Mouse (Mus musculus): ENCODE results near the gene Zfp574. TPM values are rescaled to one million over a fixed set of nuclear protein-coding genes. Genes with fewer than 3 reads are reported as not detected.
A peak's percentile ranks its signal among the peaks of the same experiment; 100 is the strongest.

Gene Zfp574
- polyA plus RNA-seq, 1 experiment from 2014 or later: 15.7 TPM

DNA sequence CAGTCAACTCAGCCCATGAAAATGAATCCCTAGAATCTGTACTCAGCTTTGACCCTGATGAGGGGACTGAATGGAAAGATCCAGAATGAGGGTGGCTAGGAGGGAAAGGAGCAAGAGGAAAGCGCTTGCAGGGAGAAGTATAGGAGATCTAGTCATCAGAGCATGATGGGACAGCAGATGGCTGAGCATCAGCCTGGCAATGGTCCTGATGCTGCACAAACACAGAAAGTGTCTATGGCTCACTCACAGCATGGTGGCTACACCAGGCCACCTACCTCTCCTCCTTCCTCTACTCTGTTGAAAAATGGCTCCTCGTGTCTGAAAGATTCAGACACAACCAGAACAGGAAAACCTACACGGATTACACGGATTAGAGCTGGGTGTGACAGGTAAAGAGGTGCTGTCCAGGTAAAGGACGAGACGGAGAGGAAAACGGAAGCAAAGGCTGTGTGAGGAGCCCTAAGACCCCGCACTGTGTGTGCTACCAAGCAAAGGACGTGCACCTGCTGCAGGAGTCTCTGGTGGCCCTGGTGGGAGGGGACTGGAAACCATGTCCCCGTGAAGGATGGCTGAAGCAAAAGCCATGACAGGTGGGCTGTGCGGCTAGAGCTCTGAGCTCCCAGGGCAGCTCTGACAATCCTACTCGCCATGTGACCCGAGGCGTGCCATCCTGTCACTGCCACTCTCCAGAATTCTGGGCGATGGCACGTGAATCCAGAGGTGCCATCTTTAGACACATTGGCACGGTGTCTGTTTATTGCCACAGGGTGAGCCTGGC is 40.0 kb downstream of the Zfp574 start:
- Histone ChIP-seq H3K9ac (ENCODE audit: low read depth, low read length) (no peak overlapping the region), H3K4me1 (ENCODE audit: control insufficient read depth, insufficient read depth, low read length) (peaks cover 5% of the 10 kb centered on the region), H3K27me3 (ENCODE audit: control insufficient read depth, insufficient read depth, low read length) (peaks cover 12% of the 10 kb centered on the region), H3K9me3 (replicated peaks; ENCODE audit: control insufficient read depth, low read length) (no peaks in the 10 kb centered on the region), H3K36me3 (ENCODE audit: control insufficient read depth, insufficient read depth, low read length) (no peaks in the 10 kb centered on the region), H3K27ac (ENCODE audit: low read depth, low read length) (no peak overlapping the region), H3K4me3 (ENCODE audit: low read depth, low read length) (no peak overlapping the region), H3K4me2 (no peak overlapping the region)
- 83% methylated on average over 17 of the region's 17 CpGs for WGBS (ENCODE audit: insufficient replicate concordance)
- no peak for ATAC-seq (replicated peaks; ENCODE audit: insufficient number of reproducible peaks, low FRiP score, low TSS enrichment)

DNA sequence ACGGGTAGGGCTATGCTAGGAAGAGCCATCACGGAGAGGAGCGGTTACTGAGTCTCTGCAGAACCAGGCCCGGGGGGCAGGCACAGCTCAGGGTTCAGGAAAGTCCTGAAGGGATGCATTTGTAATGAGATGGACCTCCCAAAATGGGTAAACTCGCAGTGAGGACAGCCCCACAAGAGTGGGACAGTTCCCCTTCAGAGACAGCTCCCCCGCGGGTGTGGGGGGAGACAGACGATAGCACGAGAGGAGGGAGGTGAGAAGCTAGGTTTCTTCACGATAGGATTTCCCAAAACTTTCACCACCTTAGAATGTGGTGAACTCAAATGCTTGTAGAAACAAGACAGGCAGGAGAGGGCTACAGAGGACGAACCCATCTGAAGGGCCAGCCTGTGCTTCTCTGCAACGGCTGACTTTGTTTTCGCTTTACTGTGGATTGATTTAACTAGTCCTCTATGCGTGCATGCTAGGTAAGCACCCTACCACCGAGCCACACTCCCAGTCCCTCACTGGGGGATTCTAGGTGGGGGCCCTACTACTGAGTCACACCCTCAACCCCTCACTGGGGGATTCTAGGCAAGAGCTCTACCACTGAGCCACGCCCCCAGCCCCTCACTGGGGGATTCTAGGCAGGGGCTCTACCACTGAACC is 40.7 kb downstream of the Zfp574 start:
- no peak overlapping the region for H3K27ac ChIP-seq (ENCODE audit: low read depth, low read length)
- no peaks in the 10 kb centered on the region; the same call in 1 of the 2 replicates for H3K4me1 ChIP-seq (ENCODE audit: control insufficient read depth, insufficient read depth, low read length)
- no peak overlapping the region for H3K4me2 ChIP-seq
- no peaks in the 10 kb centered on the region for H3K9me3 ChIP-seq (replicated peaks; ENCODE audit: control insufficient read depth, low read length)
- no peaks in the 10 kb centered on the region for H3K36me3 ChIP-seq (ENCODE audit: control insufficient read depth, insufficient read depth, low read length)
- H3K4me3 ChIP-seq (ENCODE audit: low read depth, low read length): no peak overlapping the region
- no peak for ATAC-seq (replicated peaks; ENCODE audit: insufficient number of reproducible peaks, low FRiP score, low TSS enrichment)
- H3K9ac ChIP-seq (ENCODE audit: low read depth, low read length): no peak overlapping the region
- 78% methylated on average over 16 of the region's 16 CpGs for WGBS (ENCODE audit: insufficient replicate concordance)
- H3K27me3 ChIP-seq (ENCODE audit: control insufficient read depth, insufficient read depth, low read length): peaks cover 12% of the 10 kb centered on the region

DNA sequence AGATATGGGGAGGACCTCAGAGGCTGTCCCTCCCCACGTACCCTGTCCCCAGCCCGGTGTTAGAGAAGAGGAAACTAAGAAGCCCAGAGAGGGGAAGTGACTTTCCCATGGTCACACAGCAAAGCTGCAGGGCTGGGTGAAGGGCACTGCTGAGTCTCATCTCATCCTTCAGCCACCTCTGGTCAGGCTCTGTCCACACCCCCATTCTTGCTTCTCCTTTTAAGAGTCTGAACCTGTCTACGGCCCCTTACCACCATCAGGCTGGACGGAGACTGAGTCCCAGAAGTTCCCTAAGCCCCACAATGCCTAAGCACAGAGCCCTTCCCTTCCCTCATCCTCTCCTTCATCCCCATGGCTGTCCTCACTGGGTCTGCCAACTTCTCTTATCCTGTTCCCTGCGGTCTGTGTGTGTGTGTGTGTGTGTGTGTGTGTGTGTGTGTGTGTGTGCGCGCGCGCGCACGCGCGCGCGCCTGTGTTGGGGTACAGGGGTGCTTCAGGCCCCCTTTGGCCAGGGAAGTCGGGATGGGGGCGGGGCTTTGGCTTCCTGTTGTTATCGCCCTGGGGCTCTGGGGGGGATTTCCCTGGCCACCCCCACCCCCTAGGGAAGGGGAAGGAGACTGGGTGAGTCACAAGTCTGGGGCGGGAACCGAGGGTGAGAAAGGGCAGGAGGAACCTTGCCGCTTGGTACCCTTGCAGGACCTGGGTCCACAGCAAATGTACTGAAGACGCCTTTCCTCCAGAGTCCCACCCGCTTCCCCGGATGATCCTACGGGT is 47.9 kb downstream of the Zfp574 start:
- no peak for ATAC-seq (replicated peaks; ENCODE audit: insufficient number of reproducible peaks, low FRiP score, low TSS enrichment)
- no peaks in the 10 kb centered on the region for H3K36me3 ChIP-seq (ENCODE audit: control insufficient read depth, insufficient read depth, low read length)
- no peaks in the 10 kb centered on the region; the same call in 1 of the 2 replicates for H3K4me1 ChIP-seq (ENCODE audit: control insufficient read depth, insufficient read depth, low read length)
- peak overlapping the region; percentile 2; the same call in 1 of the 2 replicates for H3K4me2 ChIP-seq
- H3K9ac ChIP-seq (ENCODE audit: low read depth, low read length): no peak overlapping the region
- no peaks in the 10 kb centered on the region for H3K9me3 ChIP-seq (replicated peaks; ENCODE audit: control insufficient read depth, low read length)
- no peak overlapping the region for H3K27ac ChIP-seq (ENCODE audit: low read depth, low read length)
- 56% methylated on average over 19 of the region's 25 CpGs for WGBS (ENCODE audit: insufficient replicate concordance)
- peaks cover 2% of the 10 kb centered on the region for H3K27me3 ChIP-seq (ENCODE audit: control insufficient read depth, insufficient read depth, low read length)
- no peak overlapping the region for H3K4me3 ChIP-seq (ENCODE audit: low read depth, low read length)

DNA sequence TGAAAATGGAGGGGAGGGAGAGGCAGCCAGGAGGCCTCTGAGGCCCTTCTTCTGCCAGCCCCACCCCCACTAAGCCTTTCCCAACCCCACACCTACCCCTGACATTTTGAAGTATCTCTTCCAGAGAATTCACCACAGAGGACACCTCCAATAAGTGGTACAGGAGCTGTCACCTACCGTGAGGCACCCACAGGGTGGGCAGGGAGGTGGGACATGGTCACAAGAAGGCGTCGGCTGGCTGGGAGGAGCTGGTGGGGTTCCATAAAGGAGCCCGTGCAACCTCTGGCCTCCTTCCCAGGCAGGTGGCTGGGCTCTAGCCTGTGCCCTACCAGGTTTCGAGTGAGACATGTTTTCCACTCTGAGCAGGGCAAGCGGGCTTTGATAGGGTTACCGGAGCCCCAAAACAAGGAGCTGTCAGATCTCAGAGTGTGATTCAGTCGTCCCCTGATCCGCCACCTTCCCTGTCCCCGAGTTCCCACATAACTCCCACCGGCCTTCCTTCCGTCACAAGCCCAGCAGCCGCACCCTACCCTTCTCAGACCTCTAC is 48.9 kb downstream of the Zfp574 start:
- Histone ChIP-seq H3K4me1 (ENCODE audit: control insufficient read depth, insufficient read depth, low read length) (no peaks in the 10 kb centered on the region; the same call in 1 of the 2 replicates), H3K27ac (ENCODE audit: low read depth, low read length) (no peak overlapping the region), H3K9me3 (replicated peaks; ENCODE audit: control insufficient read depth, low read length) (no peaks in the 10 kb centered on the region), H3K27me3 (ENCODE audit: control insufficient read depth, insufficient read depth, low read length) (no peaks in the 10 kb centered on the region), H3K9ac (ENCODE audit: low read depth, low read length) (no peak overlapping the region), H3K4me2 (no peak overlapping the region), H3K4me3 (ENCODE audit: low read depth, low read length) (no peak overlapping the region), H3K36me3 (ENCODE audit: control insufficient read depth, insufficient read depth, low read length) (no peaks in the 10 kb centered on the region)
- whole genome bisulfite sequencing (ENCODE audit: insufficient replicate concordance): 52% methylated on average over 13 of the region's 13 CpGs
- ATAC-seq (replicated peaks; ENCODE audit: insufficient number of reproducible peaks, low FRiP score, low TSS enrichment): no peak

DNA sequence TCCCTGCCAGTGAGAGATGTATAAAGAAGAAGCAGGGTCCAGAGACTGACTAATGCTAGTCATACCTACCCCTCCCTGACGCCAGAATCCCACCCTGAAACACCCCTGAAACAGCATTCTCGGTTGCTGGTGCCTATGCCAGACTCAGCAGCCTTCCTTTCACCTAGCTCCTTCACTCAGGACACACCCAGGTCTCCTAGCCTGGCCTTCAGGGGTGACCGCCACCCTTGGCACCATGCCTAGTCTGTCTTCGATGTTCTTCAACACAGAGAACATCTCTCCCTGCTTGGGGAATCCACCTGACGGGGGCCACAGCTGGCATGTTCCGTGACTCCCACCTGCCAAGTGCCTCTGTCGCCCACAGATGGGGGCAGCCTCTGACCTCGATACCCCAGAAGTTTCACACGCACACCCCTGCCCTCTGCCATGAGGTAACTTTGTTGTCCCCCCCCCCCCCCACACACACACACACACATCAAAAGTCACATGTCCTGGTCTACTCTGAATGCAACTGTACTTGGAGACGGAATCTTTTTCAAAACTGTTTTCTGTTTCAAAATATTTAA is 53.4 kb downstream of the Zfp574 start:
- Histone ChIP-seq H3K9me3 (replicated peaks; ENCODE audit: control insufficient read depth, low read length) (no peaks in the 10 kb centered on the region), H3K4me2 (no peak overlapping the region), H3K4me3 (ENCODE audit: low read depth, low read length) (no peak overlapping the region), H3K9ac (ENCODE audit: low read depth, low read length) (no peak overlapping the region), H3K27me3 (ENCODE audit: control insufficient read depth, insufficient read depth, low read length) (peaks cover 9% of the 10 kb centered on the region), H3K36me3 (ENCODE audit: control insufficient read depth, insufficient read depth, low read length) (no peaks in the 10 kb centered on the region), H3K27ac (ENCODE audit: low read depth, low read length) (no peak overlapping the region), H3K4me1 (ENCODE audit: control insufficient read depth, insufficient read depth, low read length) (no peaks in the 10 kb centered on the region)
- WGBS (ENCODE audit: insufficient replicate concordance): 72% methylated on average over 10 of the region's 10 CpGs
- no peak for ATAC-seq (replicated peaks; ENCODE audit: insufficient number of reproducible peaks, low FRiP score, low TSS enrichment)

DNA sequence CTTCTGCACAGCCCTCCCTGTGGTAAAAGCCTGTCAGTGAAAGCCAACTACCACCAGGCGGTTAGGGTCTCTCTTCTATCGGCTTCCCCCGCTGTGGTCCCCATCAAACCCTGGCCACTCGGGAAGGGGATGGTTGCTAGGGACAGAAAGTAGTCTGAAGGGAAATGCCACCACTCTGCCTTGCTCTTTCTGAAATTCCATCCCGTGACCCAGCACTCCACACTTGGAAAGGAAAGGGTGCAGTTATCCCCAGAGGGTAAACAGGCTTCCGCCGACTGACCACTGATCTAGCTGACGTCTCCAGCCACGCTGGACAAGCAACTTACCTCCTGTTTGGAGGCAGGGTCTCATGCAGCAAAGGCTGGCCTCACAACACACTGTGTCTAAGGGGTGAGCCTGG is 55.6 kb downstream of the Zfp574 start:
- Histone ChIP-seq H3K9ac (ENCODE audit: low read depth, low read length) (no peak overlapping the region), H3K27ac (ENCODE audit: low read depth, low read length) (no peak overlapping the region), H3K4me3 (ENCODE audit: low read depth, low read length) (no peak overlapping the region), H3K9me3 (replicated peaks; ENCODE audit: control insufficient read depth, low read length) (no peaks in the 10 kb centered on the region), H3K4me1 (ENCODE audit: control insufficient read depth, insufficient read depth, low read length) (peaks cover 4% of the 10 kb centered on the region; the same call in 1 of the 2 replicates), H3K36me3 (ENCODE audit: control insufficient read depth, insufficient read depth, low read length) (no peaks in the 10 kb centered on the region), H3K27me3 (ENCODE audit: control insufficient read depth, insufficient read depth, low read length) (peaks cover 31% of the 10 kb centered on the region), H3K4me2 (no peak overlapping the region)
- WGBS (ENCODE audit: insufficient replicate concordance): 62% methylated on average over 9 of the region's 9 CpGs
- no peak for ATAC-seq (replicated peaks; ENCODE audit: insufficient number of reproducible peaks, low FRiP score, low TSS enrichment)

DNA sequence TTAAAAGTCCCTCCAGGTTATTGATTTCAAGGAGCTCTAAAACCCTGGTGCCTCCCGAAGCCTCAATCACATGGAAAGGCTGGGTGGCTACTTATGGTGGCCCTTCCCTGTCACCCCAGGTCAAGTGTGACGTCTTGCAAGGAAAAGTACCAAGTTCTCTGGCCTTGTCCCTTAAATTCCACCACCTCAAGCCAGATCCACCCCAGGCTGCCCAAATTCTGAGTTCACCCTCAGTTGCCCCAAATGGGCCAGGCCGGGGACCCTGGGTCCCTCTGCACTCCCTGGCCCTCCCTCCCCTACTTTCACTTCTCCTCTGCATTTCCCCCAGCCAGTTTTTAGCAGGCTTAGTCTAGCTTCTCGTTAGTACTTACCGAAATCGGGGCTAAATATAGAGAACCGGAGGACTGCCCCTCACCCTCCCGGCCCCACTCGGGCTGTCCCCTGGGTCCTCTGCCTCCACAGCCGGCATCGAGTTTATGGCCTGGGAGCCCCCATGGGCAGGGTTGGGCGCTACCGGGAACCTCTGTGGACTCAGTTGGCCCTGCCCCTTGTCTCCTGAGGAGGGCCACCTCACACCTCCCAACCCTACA is 57.1 kb downstream of the Zfp574 start:
- no peak overlapping the region for H3K27ac ChIP-seq (ENCODE audit: low read depth, low read length)
- no peak overlapping the region for H3K9ac ChIP-seq (ENCODE audit: low read depth, low read length)
- H3K4me2 ChIP-seq: no peak overlapping the region
- H3K27me3 ChIP-seq (ENCODE audit: control insufficient read depth, insufficient read depth, low read length): peaks cover 46% of the 10 kb centered on the region
- 46% methylated on average over 13 of the region's 13 CpGs for WGBS (ENCODE audit: insufficient replicate concordance)
- H3K9me3 ChIP-seq (replicated peaks; ENCODE audit: control insufficient read depth, low read length): no peaks in the 10 kb centered on the region
- ATAC-seq (replicated peaks; ENCODE audit: insufficient number of reproducible peaks, low FRiP score, low TSS enrichment): no peak
- no peak overlapping the region for H3K4me3 ChIP-seq (ENCODE audit: low read depth, low read length)
- peaks cover 4% of the 10 kb centered on the region; the same call in 1 of the 2 replicates for H3K4me1 ChIP-seq (ENCODE audit: control insufficient read depth, insufficient read depth, low read length)
- H3K36me3 ChIP-seq (ENCODE audit: control insufficient read depth, insufficient read depth, low read length): no peaks in the 10 kb centered on the region

DNA sequence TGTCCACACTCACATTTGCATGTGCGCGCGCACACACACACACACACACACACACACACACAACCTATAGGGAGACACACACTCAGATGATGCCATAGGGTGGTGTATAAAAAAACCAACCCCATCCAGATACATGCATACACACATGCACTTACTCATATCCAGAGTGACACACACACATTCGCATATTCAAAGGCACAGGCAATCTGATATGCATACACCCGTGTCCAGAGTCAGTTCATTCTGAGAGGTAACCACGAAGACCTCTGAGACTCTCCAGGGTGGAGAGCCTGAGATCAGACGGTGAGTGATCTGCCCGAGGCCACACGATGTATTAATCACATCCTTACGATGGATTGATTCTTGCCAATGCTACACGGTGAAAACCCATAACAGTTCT is 58.2 kb downstream of the Zfp574 start:
- H3K4me1 ChIP-seq (ENCODE audit: control insufficient read depth, insufficient read depth, low read length): peaks cover 4% of the 10 kb centered on the region; the same call in 1 of the 2 replicates
- H3K27ac ChIP-seq (ENCODE audit: low read depth, low read length): no peak overlapping the region
- H3K4me2 ChIP-seq: no peak overlapping the region
- ATAC-seq (replicated peaks; ENCODE audit: insufficient number of reproducible peaks, low FRiP score, low TSS enrichment): no peak
- peaks cover under 1% of the 10 kb centered on the region; the same call in 1 of the 2 replicates for H3K9me3 ChIP-seq (replicated peaks; ENCODE audit: control insufficient read depth, low read length)
- H3K36me3 ChIP-seq (ENCODE audit: control insufficient read depth, insufficient read depth, low read length): no peaks in the 10 kb centered on the region
- H3K4me3 ChIP-seq (ENCODE audit: low read depth, low read length): no peak overlapping the region
- no peak overlapping the region for H3K9ac ChIP-seq (ENCODE audit: low read depth, low read length)
- 83% methylated on average over 11 of the region's 11 CpGs for WGBS (ENCODE audit: insufficient replicate concordance)
- H3K27me3 ChIP-seq (ENCODE audit: control insufficient read depth, insufficient read depth, low read length): peaks cover 57% of the 10 kb centered on the region
